Mouse (Mus musculus): ENCODE data around the gene Ly6g6d.

GRCm38 (mm10) chr17:35127017-35127416 lies 49.2 kb upstream of the Ly6g6d start:
- TF ChIP-seq GATA1 (IDR thresholded peaks at IDR 0.05; ENCODE audit: borderline replicate concordance, low read length) (no peak), FLI1 (IDR thresholded peaks at IDR 0.05; ENCODE audit: low read length) (no peak)

All from megakaryocyte, embryonic 14.5 days (primary cell).